Mouse (Mus musculus) liver, embryonic 14 days (tissue): ENCODE results near the gene Hist1h2be. TPM values are rescaled to one million over a fixed set of nuclear protein-coding genes. Genes with fewer than 3 reads are reported as not detected.

Experiments used
- polyA plus RNA-seq: library from polyadenylated mRNA; depleted of rRNA; stranded (reverse); fragments of >200 nt; gene quantifications from 2 replicates; pipeline ENCODE4 v1.2.3, GENCODE M21; 2012; rRNA removed

The Hist1h2be gene
- 2.9 and 3.1 TPM in 2 replicates for polyA plus RNA-seq

GRCm38 (mm10) chr13:23620733-23621531 lies at the start of gene Hist1h2be:
Hist1h2be (minus strand) TSS chr13:23621124.

GRCm38 (mm10) chr13:23622175-23622671 lies 1.3 kb upstream of the Hist1h2be start, which contains the start of gene Hist1h1e:
Hist1h1e (minus strand) TSS chr13:23622558.

GRCm38 (mm10) chr13:23581408-23582218 lies 39.3 kb downstream of the Hist1h2be start, which contains the start of gene Hist1h4d:
Hist1h4d (plus strand) TSS chr13:23581598.

DNA sequence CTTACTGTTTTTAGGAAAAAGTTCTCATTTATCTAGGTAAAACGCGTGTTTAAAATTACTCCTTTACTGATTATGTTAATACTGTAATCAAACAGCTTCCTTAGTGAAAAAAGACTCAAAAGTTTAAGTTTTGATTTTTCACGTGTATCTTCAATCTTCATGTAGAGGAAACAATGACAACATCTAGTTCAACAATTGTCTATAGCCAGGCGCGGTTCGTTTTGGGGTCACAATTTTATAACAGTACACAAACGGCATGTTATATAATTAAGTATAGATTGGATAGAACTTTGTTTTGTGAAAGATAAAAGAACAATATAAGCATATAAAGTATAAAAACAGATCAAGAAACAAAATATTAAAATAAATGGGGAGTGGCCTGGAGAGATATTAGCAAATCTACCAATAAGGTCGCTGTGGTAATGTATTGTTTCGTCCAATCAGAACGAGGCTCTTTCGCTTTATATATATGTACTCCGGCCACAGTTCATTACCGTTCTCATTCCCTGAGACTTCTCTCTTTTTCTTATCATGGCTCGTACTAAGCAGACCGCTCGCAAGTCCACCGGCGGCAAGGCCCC lies 45.6 kb downstream of the Hist1h2be start, which contains the start of gene Hist1h3d:
Hist1h3d (plus strand) TSS at position 493 of the 581 bp plus-strand sequence.

DNA sequence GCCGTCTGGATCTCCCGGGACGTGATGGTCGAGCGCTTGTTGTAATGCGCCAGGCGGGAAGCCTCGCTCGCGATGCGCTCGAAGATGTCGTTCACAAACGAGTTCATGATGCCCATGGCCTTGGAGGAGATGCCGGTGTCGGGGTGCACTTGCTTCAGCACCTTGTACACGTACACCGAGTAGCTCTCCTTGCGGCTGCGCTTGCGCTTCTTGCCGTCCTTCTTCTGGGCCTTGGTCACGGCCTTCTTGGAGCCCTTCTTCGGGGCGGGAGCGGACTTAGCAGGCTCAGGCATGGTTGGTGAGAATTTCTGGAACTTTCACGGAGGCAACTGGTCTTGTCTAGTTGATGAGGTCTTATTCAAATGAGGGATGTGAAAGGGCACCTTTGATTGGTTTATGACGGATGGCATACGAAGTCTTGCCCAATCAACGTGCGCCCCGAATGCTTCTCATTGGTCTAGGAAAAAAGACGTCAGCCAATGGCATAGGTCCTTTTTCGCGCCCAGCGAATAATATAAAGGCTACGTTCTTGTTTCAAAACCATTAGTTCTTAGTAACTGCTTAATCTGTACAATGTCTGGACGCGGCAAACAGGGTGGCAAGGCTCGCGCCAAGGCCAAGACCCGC lies 46.9 kb downstream of the Hist1h2be start, which contains the start of the genes Hist1h2bf and Hist1h2ad:
Hist1h2bf (minus strand) TSS at position 299 of the 627 bp plus-strand sequence.
Hist1h2ad (plus strand) TSS at position 484 of the 627 bp plus-strand sequence.

GRCm38 (mm10) chr13:23571022-23571503 lies 49.9 kb downstream of the Hist1h2be start, which contains the start of the genes Hist1h2ae and Hist1h2bg:
Hist1h2ae (minus strand) TSS chr13:23571220.
Hist1h2bg (plus strand) TSS chr13:23571396.

GRCm38 (mm10) chr13:23561883-23562659 lies 58.9 kb downstream of the Hist1h2be start, which contains the start of gene Hist1h3e:
Hist1h3e (minus strand) TSS chr13:23562369.

DNA sequence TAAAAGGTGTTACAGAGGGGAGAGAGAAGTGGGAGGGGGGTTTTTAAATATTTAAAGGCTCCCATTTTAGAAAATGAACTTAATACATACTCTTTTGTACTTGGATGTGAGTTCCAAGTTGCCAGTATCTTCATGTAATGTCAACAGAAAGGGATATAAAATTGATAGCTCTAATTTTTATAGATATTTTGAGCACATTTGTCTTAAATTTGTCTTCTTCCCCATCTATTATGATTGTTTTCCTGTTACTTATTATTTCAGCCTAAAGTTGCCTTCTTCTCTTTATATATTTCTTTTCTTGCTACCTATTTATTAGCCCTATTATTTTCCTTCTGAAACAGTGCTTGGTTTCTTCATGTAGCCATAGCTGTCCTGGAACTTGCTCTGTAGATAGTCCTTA lies 68.0 kb downstream of the Hist1h2be start, which contains the start of gene Hist1h1d:
Hist1h1d (plus strand) TSS at position 301 of the 400 bp plus-strand sequence.

DNA sequence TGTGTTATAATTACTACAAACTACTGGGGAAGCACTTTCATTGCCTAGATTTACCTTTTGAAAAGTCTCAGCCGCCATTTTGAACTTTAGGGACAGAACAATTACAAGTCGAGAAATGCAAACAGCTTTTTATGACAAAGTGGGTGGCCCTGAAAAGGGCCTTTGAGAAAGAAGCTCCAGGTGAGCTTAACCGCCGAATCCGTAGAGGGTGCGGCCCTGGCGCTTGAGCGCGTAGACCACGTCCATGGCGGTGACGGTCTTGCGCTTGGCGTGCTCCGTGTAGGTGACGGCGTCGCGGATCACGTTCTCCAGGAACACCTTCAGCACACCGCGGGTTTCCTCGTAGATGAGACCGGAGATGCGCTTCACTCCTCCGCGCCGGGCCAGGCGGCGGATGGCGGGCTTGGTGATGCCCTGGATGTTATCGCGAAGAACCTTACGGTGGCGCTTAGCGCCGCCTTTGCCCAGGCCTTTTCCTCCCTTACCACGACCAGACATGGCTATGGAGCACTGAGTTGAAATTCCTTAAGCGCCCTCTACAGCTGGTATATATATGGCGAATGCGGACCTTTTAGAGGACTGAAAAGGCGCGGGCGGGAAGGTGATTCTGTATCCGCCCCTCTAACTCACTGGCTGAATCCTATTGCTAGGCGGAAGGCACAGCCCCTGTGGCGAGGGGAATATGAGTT lies 69.6 kb downstream of the Hist1h2be start, which contains the start of gene Hist1h4f:
Hist1h4f (minus strand) TSS at position 503 of the 689 bp plus-strand sequence.

GRCm38 (mm10) chr13:23543965-23544786 lies 76.7 kb downstream of the Hist1h2be start, which contains the start of gene Hist1h3f:
Hist1h3f (plus strand) TSS chr13:23544052.

GRCm38 (mm10) chr13:23542999-23543607 lies 77.8 kb downstream of the Hist1h2be start, which contains the start of gene Hist1h2bh:
Hist1h2bh (minus strand) TSS chr13:23543392.

DNA sequence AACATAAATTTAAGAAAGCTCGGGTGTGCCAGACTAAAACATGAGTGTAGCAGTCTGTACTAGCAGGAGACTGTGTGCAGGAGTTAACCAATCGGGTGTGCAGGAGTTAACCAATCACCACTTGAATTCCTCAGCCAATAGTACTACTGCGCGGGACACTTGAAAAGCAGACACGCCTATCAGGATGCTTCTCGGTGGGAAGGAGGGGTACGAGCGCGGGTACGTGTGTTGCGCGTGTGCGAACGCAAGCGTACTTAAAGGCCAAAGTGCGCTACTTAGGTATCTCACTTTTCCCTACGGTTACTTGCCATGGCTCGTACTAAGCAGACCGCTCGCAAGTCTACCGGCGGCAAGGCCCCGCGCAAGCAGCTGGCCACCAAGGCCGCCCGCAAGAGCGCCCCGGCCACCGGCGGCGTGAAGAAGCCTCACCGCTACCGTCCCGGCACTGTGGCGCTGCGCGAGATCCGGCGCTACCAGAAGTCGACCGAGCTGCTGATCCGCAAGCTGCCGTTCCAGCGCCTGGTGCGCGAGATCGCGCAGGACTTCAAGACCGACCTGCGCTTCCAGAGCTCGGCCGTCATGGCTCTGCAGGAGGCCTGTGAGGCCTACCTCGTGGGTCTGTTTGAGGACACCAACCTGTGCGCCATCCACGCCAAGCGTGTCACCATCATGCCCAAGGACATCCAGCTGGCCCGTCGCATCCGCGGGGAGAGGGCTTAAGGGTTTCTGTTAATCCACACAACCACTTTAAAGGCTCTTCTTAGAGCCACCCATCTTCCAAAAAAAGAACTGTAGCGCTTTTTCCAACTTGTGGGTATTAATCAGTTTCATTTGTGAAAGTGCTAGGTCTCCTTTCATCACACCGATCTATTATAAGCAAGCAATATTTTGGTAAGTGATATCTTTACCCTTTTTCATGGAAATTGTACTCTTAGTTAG lies 85.5 kb downstream of the Hist1h2be start, which contains the start of gene Hist1h3g:
Hist1h3g (plus strand) TSS at position 286 of the 939 bp plus-strand sequence.

Other genes starting within 250 kb of the Hist1h2be start
- gene Abt1, start 197.3 kb downstream of the Hist1h2be start, polyA plus RNA-seq, result 3.8 and 4.4 TPM in 2 replicates
- gene Btn1a1, start 155.2 kb downstream of the Hist1h2be start, polyA plus RNA-seq, result 1.8 and 2.0 TPM in 2 replicates
- gene Btn2a2, start 132.3 kb downstream of the Hist1h2be start, polyA plus RNA-seq, result not detected in 2 replicates
- 20.0 and 22.7 TPM in 2 replicates for gene Hist1h4h, start 90.1 kb downstream of the Hist1h2be start, polyA plus RNA-seq
- gene Hist1h2af, start 87.2 kb downstream of the Hist1h2be start, polyA plus RNA-seq, result 254 and 365 TPM in 2 replicates
- gene Hist1h3g, start 85.7 kb downstream of the Hist1h2be start, polyA plus RNA-seq, result 40.7 and 47.0 TPM in 2 replicates
- gene Hist1h2bh, start 77.7 kb downstream of the Hist1h2be start, polyA plus RNA-seq, result 6.3 and 6.5 TPM in 2 replicates
- 4.4 and 4.5 TPM in 2 replicates for gene Hist1h3f, start 77.1 kb downstream of the Hist1h2be start, polyA plus RNA-seq
- 19.0 and 21.1 TPM in 2 replicates for gene Hist1h4f, start 69.5 kb downstream of the Hist1h2be start, polyA plus RNA-seq
- gene Hist1h1d, start 67.9 kb downstream of the Hist1h2be start, polyA plus RNA-seq, result 0.66 and 0.96 TPM in 2 replicates
- 24.2 and 24.8 TPM in 2 replicates for gene Hist1h3e, start 58.8 kb downstream of the Hist1h2be start, polyA plus RNA-seq
- gene Hist1h2ae, start 49.9 kb downstream of the Hist1h2be start, polyA plus RNA-seq, result 11.7 and 13.2 TPM in 2 replicates
- 35.1 and 41.0 TPM in 2 replicates for gene Hist1h2bg, start 49.7 kb downstream of the Hist1h2be start, polyA plus RNA-seq
- gene Hist1h2bf, start 46.9 kb downstream of the Hist1h2be start, polyA plus RNA-seq, result 12.1 and 12.6 TPM in 2 replicates
- 8.7 and 8.8 TPM in 2 replicates for gene Hist1h2ad, start 46.7 kb downstream of the Hist1h2be start, polyA plus RNA-seq
- gene Hist1h3d, start 45.4 kb downstream of the Hist1h2be start, polyA plus RNA-seq, result 19.8 and 22.5 TPM in 2 replicates
- gene Hist1h4d, start 39.5 kb downstream of the Hist1h2be start, polyA plus RNA-seq, result 7.9 and 8.2 TPM in 2 replicates
- gene Hist1h1e, start 1.4 kb upstream of the Hist1h2be start, polyA plus RNA-seq, result 7.8 and 10.5 TPM in 2 replicates
- 1.2 and 1.3 TPM in 2 replicates for gene Hist1h2ac, start 62.8 kb upstream of the Hist1h2be start, polyA plus RNA-seq
- 75.9 and 78.5 TPM in 2 replicates for gene Hist1h2bc, start 63.1 kb upstream of the Hist1h2be start, polyA plus RNA-seq
- gene Hist1h1t, start 74.7 kb upstream of the Hist1h2be start, polyA plus RNA-seq, result 0.13 TPM in 1 of 2 replicates, not detected in the other
- gene Hist1h4c, start 77.3 kb upstream of the Hist1h2be start, polyA plus RNA-seq, result 5.9 TPM in 2 replicates
- gene Hfe, start 89.7 kb upstream of the Hist1h2be start, polyA plus RNA-seq, result 2.5 and 4.1 TPM in 2 replicates
- 41.5 and 49.3 TPM in 2 replicates for gene Hist1h1c, start 117.7 kb upstream of the Hist1h2be start, polyA plus RNA-seq
- 38.4 and 43.0 TPM in 2 replicates for gene Hist1h3c, start 124.5 kb upstream of the Hist1h2be start, polyA plus RNA-seq
- gene Hist1h2bb, start 125.6 kb upstream of the Hist1h2be start, polyA plus RNA-seq, result 15.4 and 18.8 TPM in 2 replicates
- 38.0 and 42.8 TPM in 2 replicates for gene Hist1h2ab, start 130.0 kb upstream of the Hist1h2be start, polyA plus RNA-seq
- 36.3 and 37.0 TPM in 2 replicates for gene Hist1h3b, start 131.1 kb upstream of the Hist1h2be start, polyA plus RNA-seq
- gene Hist1h4b, start 135.9 kb upstream of the Hist1h2be start, polyA plus RNA-seq, result 20.1 and 25.1 TPM in 2 replicates
- 10.7 and 12.1 TPM in 2 replicates for gene Hist1h4a, start 140.1 kb upstream of the Hist1h2be start, polyA plus RNA-seq
- gene Hist1h3a, start 141.3 kb upstream of the Hist1h2be start, polyA plus RNA-seq, result 32.0 and 44.7 TPM in 2 replicates
- 13.8 and 15.6 TPM in 2 replicates for gene Hist1h1a, start 142.5 kb upstream of the Hist1h2be start, polyA plus RNA-seq
- gene Trim38, start 148.8 kb upstream of the Hist1h2be start, polyA plus RNA-seq, result 0.01 and 0.02 TPM in 2 replicates
- gene Slc17a2, start 185.9 kb upstream of the Hist1h2be start, polyA plus RNA-seq, result 0.92 and 1.1 TPM in 2 replicates
- gene Slc17a3, start 218.3 kb upstream of the Hist1h2be start, polyA plus RNA-seq, result 2.9 and 3.4 TPM in 2 replicates
- gene Slc17a1, start 246.6 kb upstream of the Hist1h2be start, polyA plus RNA-seq, result 0.07 and 0.14 TPM in 2 replicates